Mouse (Mus musculus): ENCODE data around the gene Cfap157. TPM values are rescaled to one million over a fixed set of nuclear protein-coding genes. Genes with fewer than 3 reads are reported as not detected.

Gene Cfap157
- 3.0 TPM for polyA plus RNA-seq (2014; fragmentation: Illumina TruSeq; extraction: RNeasy Lipid Tissue Mini Kit (QIAGEN cat#74804); ENCODE audit: low read depth, low replicate concordance)

GRCm38 (mm10) chr2:32784048-32784681 lies at the start of gene Cfap157:
Gene Cfap157, minus strand, starts transcription at chr2:32784428.

GRCm38 (mm10) chr2:32775359-32776074 lies 8.7 kb downstream of the Cfap157 start, which contains the start of the genes Ttc16 and Ptrh1:
Gene Ttc16, minus strand, starts transcription at chr2:32775633.
Gene Ptrh1, plus strand, starts transcription at chr2:32775786.

DNA sequence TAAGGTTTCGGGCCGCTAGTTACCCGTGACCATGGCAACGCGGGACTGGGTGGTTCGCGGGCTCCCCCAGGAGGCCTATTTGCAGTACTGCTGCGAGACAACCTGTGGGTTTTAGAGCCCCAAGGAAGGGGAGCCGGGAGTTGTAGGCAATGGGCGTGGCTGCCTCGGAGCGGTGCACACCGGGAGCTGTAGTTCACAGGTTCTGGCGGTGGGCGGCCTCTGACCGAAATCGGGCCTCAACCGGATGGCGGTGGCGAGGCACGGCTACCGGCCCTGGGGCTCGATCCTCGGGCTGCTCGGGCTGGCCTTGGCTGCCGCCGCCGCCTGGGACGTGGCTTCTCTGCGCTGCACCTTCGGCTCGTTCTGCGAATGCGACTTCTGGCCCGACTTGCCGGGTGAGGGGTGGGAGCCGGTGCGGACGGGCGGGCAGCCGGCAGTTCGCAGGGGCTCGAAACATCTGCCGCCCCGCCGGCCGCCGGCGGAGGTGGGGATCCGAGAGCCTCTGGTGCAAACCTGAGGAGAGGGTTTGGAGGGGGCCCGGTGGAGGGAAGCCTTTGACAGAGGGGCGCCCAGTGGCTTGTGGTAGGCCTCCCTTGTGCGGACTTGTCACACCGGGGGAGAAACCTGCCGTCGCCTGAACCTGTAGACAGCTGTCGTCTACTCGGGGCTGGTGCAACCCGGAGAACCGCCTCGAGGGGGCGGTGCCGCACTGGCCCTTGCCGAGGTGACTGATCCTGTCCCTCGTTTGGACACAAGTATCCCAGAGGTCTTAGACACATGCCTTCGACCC lies 27.0 kb downstream of the Cfap157 start, which contains the start of gene Tor2a:
TSS of gene Tor2a (plus strand) at position 179 of the 790 bp plus-strand sequence.

DNA sequence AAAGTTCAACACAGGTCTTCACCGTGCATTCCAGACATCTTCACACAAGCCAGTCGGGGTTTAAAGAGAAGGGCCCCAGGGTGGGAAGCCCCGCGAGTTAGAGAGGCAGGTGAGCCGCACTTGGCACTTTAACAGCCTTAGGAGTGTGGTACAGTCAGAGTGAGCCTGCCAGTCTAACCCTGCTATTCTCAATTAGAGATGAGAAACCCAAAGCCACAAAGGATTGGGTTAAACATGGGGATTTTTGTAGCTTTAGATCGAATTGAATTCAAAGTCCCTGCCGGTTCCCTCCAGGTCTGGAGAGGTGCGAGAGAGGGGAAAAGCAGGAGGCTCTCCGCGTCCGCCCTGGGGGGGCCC lies 43.3 kb downstream of the Cfap157 start, which contains the start of gene 6330409D20Rik:
TSS of gene 6330409D20Rik (minus strand) at position 101 of the 357 bp plus-strand sequence.

Other genes starting within 250 kb of the Cfap157 start
- 29.4 TPM for gene Fam102a, start 249.1 kb downstream of the Cfap157 start, polyA plus RNA-seq (2014; fragmentation: Illumina TruSeq; extraction: RNeasy Lipid Tissue Mini Kit (QIAGEN cat#74804); ENCODE audit: low read depth, low replicate concordance)
- gene Dpm2, start 213.6 kb downstream of the Cfap157 start, polyA plus RNA-seq (2014; fragmentation: Illumina TruSeq; extraction: RNeasy Lipid Tissue Mini Kit (QIAGEN cat#74804); ENCODE audit: low read depth, low replicate concordance), result 87.5 TPM
- gene Pip5kl1, start 209.6 kb downstream of the Cfap157 start, polyA plus RNA-seq (2014; fragmentation: Illumina TruSeq; extraction: RNeasy Lipid Tissue Mini Kit (QIAGEN cat#74804); ENCODE audit: low read depth, low replicate concordance), result not detected
- gene 9430097D07Rik, start 208.7 kb downstream of the Cfap157 start, polyA plus RNA-seq (2014; fragmentation: Illumina TruSeq; extraction: RNeasy Lipid Tissue Mini Kit (QIAGEN cat#74804); ENCODE audit: low read depth, low replicate concordance), result not detected
- gene St6galnac4, start 197.3 kb downstream of the Cfap157 start, polyA plus RNA-seq (2014; fragmentation: Illumina TruSeq; extraction: RNeasy Lipid Tissue Mini Kit (QIAGEN cat#74804); ENCODE audit: low read depth, low replicate concordance), result 28.3 TPM
- gene St6galnac6, start 184.7 kb downstream of the Cfap157 start, polyA plus RNA-seq (2014; fragmentation: Illumina TruSeq; extraction: RNeasy Lipid Tissue Mini Kit (QIAGEN cat#74804); ENCODE audit: low read depth, low replicate concordance), result 24.1 TPM
- gene Ak1, start 162.7 kb downstream of the Cfap157 start, polyA plus RNA-seq (2014; fragmentation: Illumina TruSeq; extraction: RNeasy Lipid Tissue Mini Kit (QIAGEN cat#74804); ENCODE audit: low read depth, low replicate concordance), result 38.9 TPM
- gene Eng, start 137.8 kb downstream of the Cfap157 start, polyA plus RNA-seq (2014; fragmentation: Illumina TruSeq; extraction: RNeasy Lipid Tissue Mini Kit (QIAGEN cat#74804); ENCODE audit: low read depth, low replicate concordance), result 49.7 TPM
- gene Fpgs, start 80.3 kb downstream of the Cfap157 start, polyA plus RNA-seq (2014; fragmentation: Illumina TruSeq; extraction: RNeasy Lipid Tissue Mini Kit (QIAGEN cat#74804); ENCODE audit: low read depth, low replicate concordance), result 50.8 TPM
- 63.0 TPM for gene Cdk9, start 71.4 kb downstream of the Cfap157 start, polyA plus RNA-seq (2014; fragmentation: Illumina TruSeq; extraction: RNeasy Lipid Tissue Mini Kit (QIAGEN cat#74804); ENCODE audit: low read depth, low replicate concordance)
- 12.2 TPM for gene Sh2d3c, start 63.4 kb downstream of the Cfap157 start, polyA plus RNA-seq (2014; fragmentation: Illumina TruSeq; extraction: RNeasy Lipid Tissue Mini Kit (QIAGEN cat#74804); ENCODE audit: low read depth, low replicate concordance)
- not detected for gene 6330409D20Rik, start 43.4 kb downstream of the Cfap157 start, polyA plus RNA-seq (2014; fragmentation: Illumina TruSeq; extraction: RNeasy Lipid Tissue Mini Kit (QIAGEN cat#74804); ENCODE audit: low read depth, low replicate concordance)
- 40.9 TPM for gene Tor2a, start 27.2 kb downstream of the Cfap157 start, polyA plus RNA-seq (2014; fragmentation: Illumina TruSeq; extraction: RNeasy Lipid Tissue Mini Kit (QIAGEN cat#74804); ENCODE audit: low read depth, low replicate concordance)
- 4.4 TPM for gene Ttc16, start 8.8 kb downstream of the Cfap157 start, polyA plus RNA-seq (2014; fragmentation: Illumina TruSeq; extraction: RNeasy Lipid Tissue Mini Kit (QIAGEN cat#74804); ENCODE audit: low read depth, low replicate concordance)
- 5.0 TPM for gene Ptrh1, start 8.6 kb downstream of the Cfap157 start, polyA plus RNA-seq (2014; fragmentation: Illumina TruSeq; extraction: RNeasy Lipid Tissue Mini Kit (QIAGEN cat#74804); ENCODE audit: low read depth, low replicate concordance)
- gene Stxbp1, start 62.8 kb upstream of the Cfap157 start, polyA plus RNA-seq (2014; fragmentation: Illumina TruSeq; extraction: RNeasy Lipid Tissue Mini Kit (QIAGEN cat#74804); ENCODE audit: low read depth, low replicate concordance), result 9.1 TPM
- 43.8 TPM for gene Fam129b, start 91.7 kb upstream of the Cfap157 start, polyA plus RNA-seq (2014; fragmentation: Illumina TruSeq; extraction: RNeasy Lipid Tissue Mini Kit (QIAGEN cat#74804); ENCODE audit: low read depth, low replicate concordance)
- 796 TPM for gene Rpl12, start 177.1 kb upstream of the Cfap157 start, polyA plus RNA-seq (2014; fragmentation: Illumina TruSeq; extraction: RNeasy Lipid Tissue Mini Kit (QIAGEN cat#74804); ENCODE audit: low read depth, low replicate concordance)
- 13.7 TPM for gene Lrsam1, start 177.2 kb upstream of the Cfap157 start, polyA plus RNA-seq (2014; fragmentation: Illumina TruSeq; extraction: RNeasy Lipid Tissue Mini Kit (QIAGEN cat#74804); ENCODE audit: low read depth, low replicate concordance)
- 21.9 TPM for gene Slc2a8, start 197.7 kb upstream of the Cfap157 start, polyA plus RNA-seq (2014; fragmentation: Illumina TruSeq; extraction: RNeasy Lipid Tissue Mini Kit (QIAGEN cat#74804); ENCODE audit: low read depth, low replicate concordance)